Mouse (Mus musculus): ENCODE results near the gene Igsf8.
A peak's percentile ranks its signal among the peaks of the same experiment; 100 is the strongest.
"Not testable (repeated sequence)": the region's sequence is repeated elsewhere in the genome, so short reads cannot be mapped to it uniquely, and the experiment has no call there.

Gene Igsf8

GRCm38 (mm10) chr1:172261477-172262078 is at the start of gene Igsf8:
Gene Igsf8 (plus strand): TSS chr1:172261641.
- no peak for DNase-seq

GRCm38 (mm10) chr1:172212776-172213175 is 48.7 kb upstream of the Igsf8 start:
- no peak for DNase-seq

GRCm38 (mm10) chr1:172213771-172214170 is 47.7 kb upstream of the Igsf8 start:
- DNase-seq: peak; percentile 8

- DNase-seq: peak; percentile 8
Observed at GRCm38 (mm10) chr1:172214748-172215147, 46.7 kb upstream of the Igsf8 start.

- DNase-seq: peak; percentile 91
Observed at GRCm38 (mm10) chr1:172217148-172217547, 44.3 kb upstream of the Igsf8 start.

GRCm38 (mm10) chr1:172218164-172218910 is 43.1 kb upstream of the Igsf8 start:
- DNase-seq: peak; percentile 34

- no peak for DNase-seq
Observed at GRCm38 (mm10) chr1:172219451-172220406, 41.7 kb upstream of the Igsf8 start, which contains the start of gene Casq1. Gene Casq1 (minus strand): TSS chr1:172219868.

GRCm38 (mm10) chr1:172220414-172220813 is 41.0 kb upstream of the Igsf8 start:
- DNase-seq: peak; percentile 30

GRCm38 (mm10) chr1:172221297-172222063 is 40.0 kb upstream of the Igsf8 start:
- no peak for DNase-seq

GRCm38 (mm10) chr1:172228209-172228608 is 33.2 kb upstream of the Igsf8 start:
- peak; percentile 50 for DNase-seq

- no peak for DNase-seq
Observed at GRCm38 (mm10) chr1:172229215-172229614, 32.2 kb upstream of the Igsf8 start.

GRCm38 (mm10) chr1:172240945-172241708 is 20.3 kb upstream of the Igsf8 start:
- no peak for DNase-seq

GRCm38 (mm10) chr1:172242401-172242800 is 19.0 kb upstream of the Igsf8 start:
- DNase-seq: no peak

- peak; percentile 31 for DNase-seq
Observed at GRCm38 (mm10) chr1:172243547-172244205, 17.8 kb upstream of the Igsf8 start.

GRCm38 (mm10) chr1:172244645-172245044 is 16.8 kb upstream of the Igsf8 start:
- DNase-seq: not testable (repeated sequence)

- no peak for DNase-seq
Observed at GRCm38 (mm10) chr1:172247216-172247615, 14.2 kb upstream of the Igsf8 start.

- no peak for DNase-seq
Observed at GRCm38 (mm10) chr1:172247679-172248078, 13.8 kb upstream of the Igsf8 start.

- DNase-seq: no peak
Observed at GRCm38 (mm10) chr1:172258314-172258713, 3.1 kb upstream of the Igsf8 start, which contains the start of gene Atp1a4. Gene Atp1a4 (minus strand): TSS chr1:172258414.

GRCm38 (mm10) chr1:172271208-172271607 is 9.8 kb downstream of the Igsf8 start:
- DNase-seq: no peak

- no peak for DNase-seq
Observed at GRCm38 (mm10) chr1:172271765-172272164, 10.3 kb downstream of the Igsf8 start.

- DNase-seq: no peak
Observed at GRCm38 (mm10) chr1:172273386-172273785, 11.9 kb downstream of the Igsf8 start.
